Mouse (Mus musculus) brown adipose tissue, adult 24 weeks (tissue): ENCODE data around the gene Gse1. TPM values are rescaled to one million over a fixed set of nuclear protein-coding genes. Genes with fewer than 3 reads are reported as not detected.

Experiments used
- H3K27ac ChIP-seq: fragments of 200-500 bp; replicated peaks from 2 replicates; pipeline ENCODE4 v1.5.1; 2012; ENCODE audit warnings: low read depth, mild to moderate bottlenecking, low read length
- H3K4me1 ChIP-seq: fragments of 200-500 bp; 2 replicates; pipeline ENCODE4 v1.6.1; 2012; ENCODE audit warnings: low read length, mixed read lengths; ENCODE audit not compliant: control insufficient read depth, insufficient read depth, insufficient read length
- H3K4me3 ChIP-seq: fragments of 200-500 bp; 2 replicates; pipeline ENCODE4 v1.5.1; 2012; ENCODE audit warnings: low read depth, mild to moderate bottlenecking, low read length, moderate library complexity; ENCODE audit not compliant: insufficient read depth
- polyA plus RNA-seq: library from polyadenylated mRNA; stranded (reverse); fragments of >200 nt; gene quantifications from 2 replicates; pipeline ENCODE4 v1.2.4, GENCODE M21; 2012; ENCODE audit not compliant: missing spikeins, insufficient read depth, insufficient read length

Gene Gse1
- polyA plus RNA-seq, 1 experiment: 9.9 TPM

GRCm38 (mm10) chr8:120535452-120536305 lies 307.4 kb downstream of the Gse1 start:
- Histone ChIP-seq H3K4me1 (peaks cover 17% of the 10 kb centered on the region), H3K27ac (no peak overlapping the region; the same call in 1 of the 2 replicates), H3K4me3 (peak overlapping the region; percentile 71)

- H3K27ac ChIP-seq: peak overlapping the region; percentile 38
- peaks cover 18% of the 10 kb centered on the region for H3K4me1 ChIP-seq
- peak overlapping the region; percentile 71 for H3K4me3 ChIP-seq
Measured at GRCm38 (mm10) chr8:120536306-120537206, 308.3 kb downstream of the Gse1 start.

GRCm38 (mm10) chr8:120537207-120537817 lies 309.1 kb downstream of the Gse1 start:
- Histone ChIP-seq H3K4me1 (peaks cover 22% of the 10 kb centered on the region), H3K4me3 (peak overlapping the region; percentile 71), H3K27ac (0 out of 2 replicates have a peak overlapping the region, but pooled peaks have one; percentile 38)

- Histone ChIP-seq H3K27ac (peak overlapping the region; percentile 60), H3K4me3 (peak overlapping the region; percentile 71), H3K4me1 (peaks cover 28% of the 10 kb centered on the region)
Measured at GRCm38 (mm10) chr8:120537818-120538396, 309.7 kb downstream of the Gse1 start.

GRCm38 (mm10) chr8:120538397-120539240 lies 310.4 kb downstream of the Gse1 start:
- Histone ChIP-seq H3K27ac (peak overlapping the region; percentile 60), H3K4me3 (peak overlapping the region; percentile 67), H3K4me1 (peaks cover 33% of the 10 kb centered on the region)

- Histone ChIP-seq H3K4me3 (peak overlapping the region; percentile 67), H3K4me1 (peaks cover 35% of the 10 kb centered on the region), H3K27ac (peak overlapping the region; percentile 60)
Measured at GRCm38 (mm10) chr8:120539381-120539774, 311.1 kb downstream of the Gse1 start.

GRCm38 (mm10) chr8:120539775-120540625 lies 311.7 kb downstream of the Gse1 start:
- Histone ChIP-seq H3K27ac (peak overlapping the region; percentile 42; the same call in 1 of the 2 replicates), H3K4me3 (no peak overlapping the region), H3K4me1 (peaks cover 38% of the 10 kb centered on the region)

GRCm38 (mm10) chr8:120542995-120543394 lies 314.7 kb downstream of the Gse1 start:
- peaks cover 61% of the 10 kb centered on the region for H3K4me1 ChIP-seq
- H3K27ac ChIP-seq: no peak overlapping the region
- H3K4me3 ChIP-seq: no peak overlapping the region

- Histone ChIP-seq H3K4me1 (peaks cover 59% of the 10 kb centered on the region), H3K4me3 (no peak overlapping the region), H3K27ac (no peak overlapping the region)
Measured at GRCm38 (mm10) chr8:120543416-120544055, 315.3 kb downstream of the Gse1 start.

- Histone ChIP-seq H3K4me1 (peaks cover 54% of the 10 kb centered on the region), H3K4me3 (no peak overlapping the region), H3K27ac (no peak overlapping the region)
Measured at GRCm38 (mm10) chr8:120544155-120544554, 315.9 kb downstream of the Gse1 start.

- Histone ChIP-seq H3K4me3 (no peak overlapping the region), H3K27ac (no peak overlapping the region), H3K4me1 (peaks cover 37% of the 10 kb centered on the region)
Measured at GRCm38 (mm10) chr8:120547562-120547961, 319.3 kb downstream of the Gse1 start.

GRCm38 (mm10) chr8:120548313-120548761 lies 320.1 kb downstream of the Gse1 start:
- Histone ChIP-seq H3K4me1 (peaks cover 32% of the 10 kb centered on the region), H3K4me3 (no peak overlapping the region), H3K27ac (no peak overlapping the region)
